Comparison of ENCODE assay signal across 8 mouse cellular contexts in genomic region chr9:86899502-86900199, GRCm38 (mm10). TPM values are rescaled to one million over a fixed set of nuclear protein-coding genes. Genes with fewer than 3 reads are reported as not detected.
"Had no signal": no experiment of that assay in that cellular context is flagged by ENCODE, and none has a peak within 500 bp of the region (broad histone marks: within the 10 kb centered on the region; RNA-seq: fewer than 3 reads in every experiment).

No protein-coding gene starts in this region.

- H3K27ac ChIP-seq: limb, embryonic 13.5 days; liver, embryonic 14.5 days; midbrain, embryonic 13.5 days; stomach, postnatal 0 days had no signal

- H3K4me1 ChIP-seq: limb, embryonic 13.5 days; midbrain, embryonic 13.5 days had no signal

- H3K4me2 ChIP-seq: limb, embryonic 13.5 days; midbrain, embryonic 13.5 days had no signal

- H3K36me3 ChIP-seq: limb, embryonic 13.5 days; midbrain, embryonic 13.5 days had no signal

- H3K9ac ChIP-seq: limb, embryonic 13.5 days; liver, embryonic 14.5 days; midbrain, embryonic 13.5 days had no signal

- H3K4me3 ChIP-seq: limb, embryonic 13.5 days; midbrain, embryonic 13.5 days had no signal

- DNase-seq: kidney, postnatal 10 days; left cerebral cortex, postnatal 4 days; lung, adult 18-20 months had no signal

- H3K27me3 ChIP-seq: limb, embryonic 13.5 days; midbrain, embryonic 13.5 days had no signal

- ATAC-seq: midbrain, embryonic 13.5 days had no signal

- H3K9me3 ChIP-seq: limb, embryonic 13.5 days; midbrain, embryonic 13.5 days had no signal

RNA-seq across cellular contexts. Expression of gene Snap91, which starts 19.2 kb away (rescaled TPM):
- polyA plus RNA-seq: liver, adult 2 months had no signal
